Comparison of ENCODE assay signal across 19 mouse cellular contexts in genomic region chr13:103868875-103869274, GRCm38 (mm10). TPM values are rescaled to one million over a fixed set of nuclear protein-coding genes. Genes with fewer than 3 reads are reported as not detected.
DNase-seq lines count a peak whose midpoint lies in the region; ATAC-seq lines count a peak whose summit lies in the region.
"Had no signal": no experiment of that assay in that cellular context is flagged by ENCODE, and none has a peak within 500 bp of the region (broad histone marks: within the 10 kb centered on the region; RNA-seq: fewer than 3 reads in every experiment).

No protein-coding gene starts in this region.

- peak; percentile 9 for DNase-seq in A20 (ENCODE audit: low read depth, low spot score)
- no peak for DNase-seq in thymus, postnatal 0 days (ENCODE audit: low spot score)
- DNase-seq in layer of hippocampus, adult 9-10 months (ENCODE audit: low spot score) = no peak
- no peak for DNase-seq in frontal cortex, postnatal 36 days (ENCODE audit: low spot score in 2 of 2)
- DNase-seq: adrenal gland, postnatal 10 days; adrenal gland, postnatal 36 days; B cell, adult 2 months; cerebellum, adult 18-20 months; cerebellum, adult 9-10 months; cerebellum, postnatal 14 days; forebrain, postnatal 0 days; gastrocnemius, postnatal 25 days; heart, adult 2 months; heart, postnatal 36 days had no signal

- ATAC-seq in common myeloid progenitor, adult 5-6 weeks (replicated peaks; ENCODE audit: low read depth, poor library complexity, severe bottlenecking) = peak; percentile 50; the same call in 1 of the 2 replicates
- peak; percentile 76 for ATAC-seq in megakaryocyte, adult 5-6 weeks (ENCODE audit: poor library complexity, severe bottlenecking)
- ATAC-seq: forebrain, embryonic 14.5 days; forebrain, postnatal 0 days; hindbrain, embryonic 16.5 days; intestine, embryonic 16.5 days had no signal

RNA-seq across cellular contexts. Expression of gene Erbin, which starts 51.4 kb away (rescaled TPM):
- total RNA-seq in common myeloid progenitor, adult 5-6 weeks (2017) = 143 and 174 TPM in 2 replicates
- total RNA-seq in megakaryocyte, adult 5-6 weeks (2015) = 85.4 and 98.6 TPM in 2 replicates
- 84.8 and 96.9 TPM in 2 replicates for total RNA-seq in megakaryocyte, adult 5-6 weeks (2017)
- 30.4 and 31.8 TPM in 2 replicates for polyA plus RNA-seq in thymus, postnatal 0 days (2015; fragmentation: Nextera tagmentation; extraction: Ambion mirVana)
